Mouse (Mus musculus) MEL-GATA-1-ER (cell line): ENCODE results near the gene Brf1.

Source experiments
- DNase-seq: peaks from one replicate; pipeline ENCODE4 v3.0.0-alpha.2; 2012; ENCODE audit warnings: low read depth; ENCODE audit errors: extremely low read depth

The Brf1 gene

GRCm38 (mm10) chr12:112940710-112941109 is 59.8 kb downstream of the Brf1 start:
- no peak for DNase-seq

DNA sequence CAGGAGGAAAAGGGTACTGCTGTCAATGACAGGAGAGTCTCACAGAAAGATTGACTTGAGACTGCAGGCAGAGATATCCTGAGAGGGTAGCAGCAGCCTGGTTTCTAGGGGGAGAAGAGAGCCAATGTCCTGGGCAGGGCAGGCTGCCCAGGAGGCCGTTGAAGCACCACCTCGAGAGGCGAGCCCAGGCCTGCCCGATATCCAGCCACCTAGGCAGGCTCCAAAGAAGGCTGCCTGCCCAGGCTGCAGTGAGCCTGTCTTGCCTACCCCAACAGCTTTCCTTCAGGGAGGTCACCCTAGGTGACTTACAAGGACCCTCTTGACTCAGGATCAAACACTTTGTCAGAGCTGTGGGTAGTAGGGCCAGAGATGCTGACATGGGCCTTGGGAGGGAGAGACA is 60.3 kb downstream of the Brf1 start:
- DNase-seq = no peak

DNA sequence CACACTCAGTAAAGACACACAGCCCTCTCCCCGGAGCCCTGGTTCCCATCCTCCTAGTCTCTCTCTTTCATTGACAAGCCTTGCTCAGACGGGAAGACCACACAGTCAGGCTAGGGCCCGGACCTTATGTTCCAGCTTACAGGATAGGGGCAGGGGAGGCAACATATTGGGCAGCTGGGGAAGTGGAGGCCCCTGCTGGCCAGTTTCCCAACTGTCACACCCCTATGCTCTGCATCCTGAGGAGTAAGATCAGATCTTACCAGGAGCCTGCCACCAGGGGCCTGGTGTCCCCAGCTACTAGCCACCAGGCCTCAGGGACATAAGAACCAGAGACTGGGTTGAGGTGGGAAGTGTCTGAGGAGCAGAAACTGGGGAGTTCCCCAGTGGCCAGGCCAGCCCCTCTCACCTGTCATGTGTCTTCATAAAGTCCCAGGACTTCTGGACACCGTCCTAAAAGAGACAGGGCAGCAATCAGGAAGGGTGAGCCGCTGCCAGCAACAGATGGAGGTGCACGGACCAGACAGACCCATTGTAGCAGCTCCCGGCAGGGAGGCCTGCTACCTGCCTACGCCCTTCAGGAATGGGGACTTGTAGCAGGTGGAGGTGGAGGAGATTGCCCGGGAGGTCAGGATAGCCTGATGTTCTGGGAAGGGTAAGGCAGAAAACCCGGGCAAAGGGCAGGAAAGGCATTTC is 61.5 kb downstream of the Brf1 start:
- no peak for DNase-seq

DNA sequence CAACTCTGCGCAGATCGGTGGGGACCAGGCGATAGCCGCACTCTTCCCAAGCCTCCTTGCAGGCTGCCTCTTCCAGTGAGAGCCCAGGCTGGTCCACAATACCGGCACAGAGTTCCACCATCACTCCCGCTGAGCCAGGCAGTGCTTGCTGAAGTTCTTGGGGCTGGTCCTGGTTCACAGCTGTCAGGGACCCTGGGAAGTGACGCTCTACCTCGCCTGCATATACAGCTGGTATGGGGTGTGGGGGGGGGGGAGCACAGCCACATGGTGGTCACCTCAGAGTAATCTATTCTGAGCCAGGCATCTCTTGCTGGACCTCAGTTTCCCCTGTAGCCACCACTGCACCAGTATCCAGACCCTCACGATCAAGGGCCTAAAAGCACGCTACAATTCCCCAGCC is 62.1 kb downstream of the Brf1 start:
- no peak for DNase-seq

DNA sequence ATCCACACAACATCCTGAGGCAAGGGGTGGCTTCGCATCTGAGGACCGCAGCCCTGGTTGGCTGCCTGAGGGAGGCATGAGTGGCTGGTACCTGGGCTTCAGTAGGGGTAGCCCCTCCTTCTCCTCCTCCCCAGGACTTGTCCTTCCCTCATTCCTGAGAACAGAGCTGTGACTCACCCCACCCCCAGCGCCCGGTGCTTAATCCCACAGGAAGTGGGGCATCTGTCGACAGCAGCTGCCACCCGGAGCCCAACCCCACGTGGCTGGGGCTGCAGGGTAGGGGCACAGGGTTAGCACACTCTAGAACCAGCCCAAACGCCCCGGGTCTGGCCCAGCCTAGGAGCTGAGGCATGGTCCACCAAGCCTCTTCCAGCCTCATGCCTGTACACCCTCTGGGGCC is 62.6 kb downstream of the Brf1 start:
- DNase-seq = no peak

- no peak for DNase-seq
These were observed 67.9 kb downstream of the Brf1 start for GRCm38 (mm10) chr12:112932647-112933046.

GRCm38 (mm10) chr12:112929562-112930352 is 70.7 kb downstream of the Brf1 start, which contains the start of gene Jag2:
Gene Jag2 (minus strand): TSS chr12:112929776.
- no peak for DNase-seq

GRCm38 (mm10) chr12:112928401-112929241 is 71.9 kb downstream of the Brf1 start:
- DNase-seq = no peak

DNA sequence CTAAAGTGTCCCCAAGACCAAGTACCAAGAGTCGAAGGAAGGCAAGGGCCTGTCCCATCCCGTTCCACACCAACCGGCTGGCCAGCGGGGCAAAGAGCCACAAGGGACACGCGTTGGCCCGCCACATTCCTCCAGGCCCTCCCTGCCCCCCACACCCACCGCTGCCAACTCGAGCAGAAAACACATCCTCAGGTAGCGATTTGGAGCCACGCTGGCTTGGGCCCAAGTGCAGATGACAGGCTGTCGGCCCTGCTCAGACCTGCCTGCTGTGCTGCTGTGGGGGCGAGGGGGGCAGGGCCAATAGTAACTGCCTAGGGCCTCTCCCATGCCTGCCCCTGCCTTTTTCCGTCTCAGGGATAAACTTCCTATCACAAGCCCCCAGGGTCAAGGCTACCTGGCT is 73.2 kb downstream of the Brf1 start:
- DNase-seq = no peak

GRCm38 (mm10) chr12:112925950-112926349 is 74.6 kb downstream of the Brf1 start:
- no peak for DNase-seq

DNA sequence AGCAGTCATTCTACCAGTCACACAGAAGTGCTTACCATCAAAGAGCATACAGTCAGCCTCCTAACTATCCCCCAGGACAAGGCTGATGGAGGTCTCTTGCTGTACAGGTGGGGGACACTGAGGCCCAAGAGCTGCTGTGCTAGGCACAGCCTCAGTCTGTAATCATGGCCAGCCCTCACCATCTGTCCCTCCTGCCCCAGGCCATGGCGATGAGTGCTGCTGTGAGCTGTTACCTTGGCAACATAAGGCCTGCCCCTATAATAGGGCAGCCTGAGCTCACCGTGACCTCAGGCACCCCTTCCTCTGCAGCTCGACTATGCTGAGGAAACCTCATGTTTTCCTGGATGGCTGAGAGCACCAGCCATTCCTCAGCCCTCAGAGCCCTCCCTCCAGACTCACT is 78.0 kb downstream of the Brf1 start:
- DNase-seq = no peak

- DNase-seq = no peak
These were observed 79.0 kb downstream of the Brf1 start for GRCm38 (mm10) chr12:112921518-112921917.

GRCm38 (mm10) chr12:112917906-112918305 is 82.6 kb downstream of the Brf1 start:
- no peak for DNase-seq

GRCm38 (mm10) chr12:112917486-112917885 is 83.0 kb downstream of the Brf1 start:
- no peak for DNase-seq

DNA sequence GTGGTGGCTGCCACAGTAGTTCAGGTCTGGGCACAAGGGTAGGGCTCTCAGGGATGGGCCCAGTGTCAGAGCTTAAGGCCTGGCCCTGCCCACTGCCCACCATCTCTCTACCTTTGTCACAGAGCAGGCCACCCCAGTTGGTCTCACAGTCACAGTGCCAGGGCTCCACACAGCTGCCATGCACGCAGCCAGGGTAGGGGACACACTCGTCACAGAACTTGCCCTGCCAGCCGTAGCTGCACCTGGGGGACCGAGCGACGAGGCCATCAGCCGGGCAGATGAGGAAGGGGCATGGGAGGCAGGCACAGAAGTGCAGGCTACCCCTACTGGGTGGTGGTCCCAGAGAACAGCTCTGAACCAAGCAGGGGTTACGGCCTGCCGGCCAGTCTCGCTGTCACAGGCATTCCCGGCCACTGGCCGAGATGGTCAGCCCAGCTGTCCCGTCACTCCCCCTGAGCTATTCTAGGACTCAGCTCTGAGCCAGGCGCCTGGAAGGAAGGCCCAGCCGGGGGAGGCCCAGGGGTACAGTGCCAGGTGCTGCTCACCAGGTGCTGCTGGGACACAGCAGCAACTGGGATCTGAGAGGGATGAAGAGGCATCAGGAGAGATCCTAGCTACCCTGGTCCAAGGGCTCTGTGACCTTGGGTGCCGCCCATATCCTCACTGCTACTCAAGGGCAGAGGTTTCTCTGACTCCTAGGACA is 83.7 kb downstream of the Brf1 start:
- DNase-seq = no peak

DNA sequence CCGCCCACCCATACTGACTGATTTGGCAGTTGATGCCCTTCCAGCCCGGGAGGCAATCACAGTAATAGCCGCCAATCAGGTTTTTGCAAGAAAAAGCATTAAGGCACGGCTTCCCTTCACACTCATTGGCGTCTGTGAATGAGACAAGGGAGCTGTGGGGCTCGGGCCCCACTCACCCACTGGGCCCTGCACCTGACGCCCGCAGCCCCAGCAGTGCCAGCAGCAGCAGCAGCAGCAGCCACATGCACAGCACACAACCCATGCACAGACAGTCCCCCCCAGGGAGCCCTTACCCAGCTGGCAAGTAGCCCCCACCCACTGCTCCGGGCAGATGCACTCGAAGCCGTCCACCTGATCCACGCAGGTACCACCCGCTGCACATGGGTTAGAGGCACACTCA is 84.9 kb downstream of the Brf1 start:
- no peak for DNase-seq

GRCm38 (mm10) chr12:112914527-112914926 is 86.0 kb downstream of the Brf1 start:
- DNase-seq = no peak

DNA sequence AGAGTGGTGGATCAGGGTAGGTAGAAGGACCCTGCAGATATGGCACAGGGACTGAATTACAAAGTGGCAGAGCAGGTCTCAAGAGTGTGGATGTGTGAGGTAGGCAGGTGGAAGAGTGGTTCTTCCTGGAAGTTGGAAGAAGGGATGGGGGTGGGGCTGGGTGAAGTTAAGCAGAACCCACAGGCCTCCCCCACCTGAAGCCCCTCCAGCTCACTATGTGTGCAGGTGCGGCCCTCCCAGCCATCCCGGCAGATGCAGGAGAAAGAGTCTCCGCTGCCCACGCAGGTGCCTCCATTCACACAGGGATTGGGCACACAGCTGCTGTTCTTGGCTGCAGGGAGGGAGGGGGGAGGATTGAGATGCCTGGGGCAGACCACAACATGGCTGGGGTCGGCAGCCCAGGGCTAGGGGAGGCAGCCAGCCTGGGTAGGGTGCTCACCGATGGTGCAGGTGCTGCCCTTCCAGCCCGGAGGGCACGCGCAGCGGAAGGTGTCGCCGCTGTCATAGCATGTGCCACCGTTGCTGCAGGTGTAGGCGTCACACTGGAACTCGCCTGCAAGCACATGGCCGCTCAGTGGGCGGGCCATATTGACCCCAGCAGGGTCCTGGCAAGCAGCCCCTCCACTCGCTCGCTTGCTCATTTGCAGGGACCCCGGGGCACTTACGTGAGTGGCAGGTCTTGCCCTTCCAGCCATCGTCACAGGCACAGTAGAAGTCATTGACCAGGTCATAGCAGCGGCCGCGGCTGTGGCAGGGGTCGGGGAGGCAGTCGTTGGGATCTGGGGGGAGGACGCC is 87.4 kb downstream of the Brf1 start:
- DNase-seq = no peak

GRCm38 (mm10) chr12:112911701-112912100 is 88.8 kb downstream of the Brf1 start:
- DNase-seq = no peak
